Mouse (Mus musculus) small intestine, adult 2 months (tissue): ENCODE results near the gene Slc35a2.

Experiments
- CTCF ChIP-seq: fragments of 200-500 bp; IDR thresholded peaks from 2 replicates; pipeline ENCODE4 v1.5.1; 2012; ENCODE audit warnings: low read depth, mild to moderate bottlenecking, control low read depth, inconsistent platforms, low read length, moderate library complexity, mixed read lengths; ENCODE audit not compliant: insufficient replicate concordance, insufficient read length; ENCODE audit errors: extremely low read depth
- POLR2A ChIP-seq: fragments of 200-500 bp; IDR thresholded peaks from 2 replicates; pipeline ENCODE4 v1.6.1; 2012; ENCODE audit warnings: low read depth, mild to moderate bottlenecking, control low read depth, inconsistent platforms, low read length, moderate library complexity

- TF ChIP-seq CTCF (no peak), POLR2A (no peak)
Observed at GRCm38 (mm10) chrX:7837146-7837545, 46.7 kb upstream of the Slc35a2 start.
